Mouse (Mus musculus) forebrain, embryonic 12.5 days (tissue): ENCODE measurements at regions not wholly inside any gene's neighbourhood (a gene's known extent, or its start where the extent isn't known, plus 50 kb on each side); places are given as distances from the start of the nearest gene placed in this dataset.

Experiments
- ATAC-seq: fragments of 200-750 bp; cut with Nextera tagmentation; 2 replicates; pipeline ENCODE4 v1.8.0; 2017; ENCODE audit warnings: moderate TSS enrichment; ENCODE audit not compliant: low FRiP score
- H3K27ac ChIP-seq: fragments of 300-500 bp; sonication (generic); 2 replicates; pipeline ENCODE4 v1.5.1; 2016; ENCODE audit warnings: mild to moderate bottlenecking
- H3K27me3 ChIP-seq: fragments of 300-500 bp; sonication (generic); 2 replicates; pipeline ENCODE4 v1.6.1; 2016; ENCODE audit warnings: mild to moderate bottlenecking
- H3K36me3 ChIP-seq: fragments of 300-500 bp; sonication (generic); replicated peaks from 2 replicates; pipeline ENCODE4 v1.6.1; 2016; ENCODE audit warnings: mild to moderate bottlenecking
- H3K4me1 ChIP-seq: fragments of 300-500 bp; sonication (generic); 2 replicates; pipeline ENCODE4 v1.6.1; 2016
- H3K4me2 ChIP-seq: fragments of 300-500 bp; sonication (generic); 2 replicates; pipeline ENCODE4 v1.6.1; 2016; ENCODE audit warnings: mild to moderate bottlenecking, moderate library complexity
- H3K4me3 ChIP-seq: fragments of 300-500 bp; sonication (generic); replicated peaks from 2 replicates; pipeline ENCODE4 v1.5.1; 2016; ENCODE audit warnings: mild to moderate bottlenecking
- H3K9ac ChIP-seq: fragments of 300-500 bp; sonication (generic); 2 replicates; pipeline ENCODE4 v1.6.1; 2016; ENCODE audit warnings: mild to moderate bottlenecking
- H3K9me3 ChIP-seq: fragments of 300-500 bp; sonication (generic); 2 replicates; pipeline ENCODE4 v1.6.1; 2016
- WGBS: fragments of 180-500 bp; shearing (Covaris S2); methylation state at CpG from one replicate; pipeline ENCODE4 v1.1.7; 2016; 5-methylcytosine and 5-hydroxymethylcytosine counted together

- H3K27me3 ChIP-seq, result no peaks in the 10 kb centered on the region
- no peaks in the 10 kb centered on the region for H3K4me1 ChIP-seq
- no peak overlapping the region for H3K9ac ChIP-seq
- H3K9me3 ChIP-seq, result no peaks in the 10 kb centered on the region
- H3K4me2 ChIP-seq, result no peak overlapping the region
- 44% methylated on average over 1 of the region's 1 CpGs for WGBS
- no peak for ATAC-seq
- H3K4me3 ChIP-seq, result no peak overlapping the region
- no peaks in the 10 kb centered on the region for H3K36me3 ChIP-seq
- no peak overlapping the region for H3K27ac ChIP-seq
Observed at GRCm38 (mm10) chr11:18821384-18821783, 197.4 kb downstream of the Meis1 start.

GRCm38 (mm10) chr11:18814110-18814509 lies 204.7 kb downstream of the Meis1 start:
- ATAC-seq, result no peak
- 92% methylated on average over 3 of the region's 3 CpGs for WGBS
- no peak overlapping the region for H3K4me2 ChIP-seq
- H3K4me1 ChIP-seq, result no peaks in the 10 kb centered on the region
- H3K27ac ChIP-seq, result no peak overlapping the region
- no peak overlapping the region for H3K9ac ChIP-seq
- H3K27me3 ChIP-seq, result no peaks in the 10 kb centered on the region
- H3K4me3 ChIP-seq, result no peak overlapping the region
- no peaks in the 10 kb centered on the region for H3K9me3 ChIP-seq
- no peaks in the 10 kb centered on the region for H3K36me3 ChIP-seq

GRCm38 (mm10) chr11:18767479-18767878 lies 251.3 kb downstream of the Meis1 start:
- H3K9me3 ChIP-seq, result no peaks in the 10 kb centered on the region
- no peak for ATAC-seq
- no peak overlapping the region for H3K27ac ChIP-seq
- 96% methylated on average over 3 of the region's 3 CpGs for WGBS
- no peak overlapping the region for H3K4me3 ChIP-seq
- H3K27me3 ChIP-seq, result 0 out of 2 replicates have a peak, but pooled peaks cover 4% of the 10 kb centered on the region
- no peak overlapping the region for H3K9ac ChIP-seq
- H3K4me2 ChIP-seq, result no peak overlapping the region
- H3K4me1 ChIP-seq, result no peaks in the 10 kb centered on the region
- H3K36me3 ChIP-seq, result no peaks in the 10 kb centered on the region

- H3K27ac ChIP-seq, result no peak overlapping the region
- H3K27me3 ChIP-seq, result 0 out of 2 replicates have a peak, but pooled peaks cover 4% of the 10 kb centered on the region
- H3K4me2 ChIP-seq, result no peak overlapping the region
- ATAC-seq, result no peak
- 45% methylated on average over 6 of the region's 6 CpGs for WGBS
- no peaks in the 10 kb centered on the region for H3K9me3 ChIP-seq
- H3K4me1 ChIP-seq, result no peaks in the 10 kb centered on the region
- H3K4me3 ChIP-seq, result no peak overlapping the region
- H3K36me3 ChIP-seq, result no peaks in the 10 kb centered on the region
- H3K9ac ChIP-seq, result no peak overlapping the region
Observed at GRCm38 (mm10) chr11:18766458-18767016, 252.2 kb downstream of the Meis1 start.

- Histone ChIP-seq H3K4me1 (peaks cover 16% of the 10 kb centered on the region), H3K27me3 (peaks cover 15% of the 10 kb centered on the region), H3K9ac (no peak overlapping the region), H3K36me3 (no peaks in the 10 kb centered on the region), H3K27ac (no peak overlapping the region), H3K9me3 (no peaks in the 10 kb centered on the region), H3K4me2 (no peak overlapping the region), H3K4me3 (no peak overlapping the region)
- ATAC-seq, result no peak
- 75% methylated on average over 6 of the region's 6 CpGs for WGBS
Observed at GRCm38 (mm10) chr11:18758591-18759074, 260.2 kb downstream of the Meis1 start.

GRCm38 (mm10) chr11:18756576-18756975 lies 262.2 kb downstream of the Meis1 start:
- Histone ChIP-seq H3K9me3 (no peaks in the 10 kb centered on the region), H3K36me3 (no peaks in the 10 kb centered on the region), H3K9ac (no peak overlapping the region), H3K4me3 (no peak overlapping the region), H3K4me1 (peaks cover 24% of the 10 kb centered on the region), H3K4me2 (no peak overlapping the region), H3K27me3 (peaks cover 16% of the 10 kb centered on the region), H3K27ac (no peak overlapping the region)
- WGBS, result 25% methylated on average over 1 of the region's 1 CpGs
- ATAC-seq, result no peak

GRCm38 (mm10) chr11:18754732-18755525 lies 263.9 kb downstream of the Meis1 start:
- no peaks in the 10 kb centered on the region for H3K9me3 ChIP-seq
- H3K9ac ChIP-seq, result no peak overlapping the region
- H3K36me3 ChIP-seq, result no peaks in the 10 kb centered on the region
- no peak for ATAC-seq
- H3K4me2 ChIP-seq, result no peak overlapping the region
- 36% methylated on average over 9 of the region's 9 CpGs for WGBS
- H3K4me3 ChIP-seq, result no peak overlapping the region
- peaks cover 16% of the 10 kb centered on the region for H3K27me3 ChIP-seq
- no peak overlapping the region for H3K27ac ChIP-seq
- H3K4me1 ChIP-seq, result peaks cover 37% of the 10 kb centered on the region

GRCm38 (mm10) chr11:18753856-18754255 lies 264.9 kb downstream of the Meis1 start:
- H3K27me3 ChIP-seq, result peaks cover 21% of the 10 kb centered on the region
- no peaks in the 10 kb centered on the region for H3K9me3 ChIP-seq
- peaks cover 47% of the 10 kb centered on the region for H3K4me1 ChIP-seq
- 37% methylated on average over 9 of the region's 9 CpGs for WGBS
- no peak overlapping the region for H3K9ac ChIP-seq
- ATAC-seq, result no peak
- no peak overlapping the region for H3K4me2 ChIP-seq
- no peak overlapping the region for H3K27ac ChIP-seq
- H3K36me3 ChIP-seq, result no peaks in the 10 kb centered on the region
- no peak overlapping the region for H3K4me3 ChIP-seq

- WGBS, result 71% methylated on average over 1 of the region's 1 CpGs
- H3K27me3 ChIP-seq, result peaks cover 18% of the 10 kb centered on the region
- no peak overlapping the region for H3K9ac ChIP-seq
- no peaks in the 10 kb centered on the region for H3K9me3 ChIP-seq
- ATAC-seq, result no peak
- H3K4me1 ChIP-seq, result peaks cover 52% of the 10 kb centered on the region
- no peak overlapping the region for H3K4me3 ChIP-seq
- H3K36me3 ChIP-seq, result no peaks in the 10 kb centered on the region
- no peak overlapping the region for H3K4me2 ChIP-seq
- H3K27ac ChIP-seq, result no peak overlapping the region
Observed at GRCm38 (mm10) chr11:18753246-18753645, 265.5 kb downstream of the Meis1 start.

- no peak overlapping the region for H3K4me3 ChIP-seq
- WGBS, result 19% methylated on average over 2 of the region's 2 CpGs
Observed at GRCm38 (mm10) chr11:18752512-18752911, 266.3 kb downstream of the Meis1 start.

GRCm38 (mm10) chr11:18750911-18751841 lies 267.6 kb downstream of the Meis1 start:
- Histone ChIP-seq H3K36me3 (no peaks in the 10 kb centered on the region), H3K27ac (0 out of 2 replicates have a peak overlapping the region, but pooled peaks have one; percentile 14), H3K27me3 (peaks cover 18% of the 10 kb centered on the region), H3K4me1 (peaks cover 69% of the 10 kb centered on the region), H3K9ac (no peak overlapping the region; the same call in 1 of the 2 replicates), H3K4me3 (peak overlapping the region; percentile 25), H3K4me2 (peak overlapping the region; percentile 52), H3K9me3 (no peaks in the 10 kb centered on the region)
- WGBS, result 14% methylated on average over 20 of the region's 20 CpGs
- ATAC-seq, result peak; percentile 81; the same call in 1 of the 2 replicates

More at GRCm38 (mm10) chr11:18752512-18752911, 266.3 kb downstream of the Meis1 start:
- no peak for ATAC-seq
- no peak overlapping the region for H3K27ac ChIP-seq
- H3K4me1 ChIP-seq, result peaks cover 60% of the 10 kb centered on the region
- H3K4me2 ChIP-seq, result no peak overlapping the region
- peaks cover 18% of the 10 kb centered on the region for H3K27me3 ChIP-seq
- no peaks in the 10 kb centered on the region for H3K36me3 ChIP-seq
- H3K9me3 ChIP-seq, result no peaks in the 10 kb centered on the region
- no peak overlapping the region for H3K9ac ChIP-seq

GRCm38 (mm10) chr11:18750080-18750375 lies 268.8 kb downstream of the Meis1 start:
- Histone ChIP-seq H3K27ac (no peak overlapping the region), H3K4me3 (no peak overlapping the region), H3K36me3 (no peaks in the 10 kb centered on the region), H3K27me3 (peaks cover 18% of the 10 kb centered on the region), H3K9me3 (no peaks in the 10 kb centered on the region), H3K4me1 (peaks cover 74% of the 10 kb centered on the region), H3K9ac (no peak overlapping the region), H3K4me2 (no peak overlapping the region)
- 58% methylated on average over 2 of the region's 2 CpGs for WGBS
- no peak for ATAC-seq
